Mouse (Mus musculus): ENCODE data around the gene Zfp512. TPM values are rescaled to one million over a fixed set of nuclear protein-coding genes. Genes with fewer than 3 reads are reported as not detected.
A peak's percentile ranks its signal among the peaks of the same experiment; 100 is the strongest.
"Not testable (repeated sequence)": the region's sequence is repeated elsewhere in the genome, so short reads cannot be mapped to it uniquely, and the experiment has no call there.

Gene Zfp512
- 78.5 and 81.4 TPM in 2 replicates for polyA plus RNA-seq (2014; fragmentation: Nextera tagmentation; extraction: Ambion mirVana)

DNA sequence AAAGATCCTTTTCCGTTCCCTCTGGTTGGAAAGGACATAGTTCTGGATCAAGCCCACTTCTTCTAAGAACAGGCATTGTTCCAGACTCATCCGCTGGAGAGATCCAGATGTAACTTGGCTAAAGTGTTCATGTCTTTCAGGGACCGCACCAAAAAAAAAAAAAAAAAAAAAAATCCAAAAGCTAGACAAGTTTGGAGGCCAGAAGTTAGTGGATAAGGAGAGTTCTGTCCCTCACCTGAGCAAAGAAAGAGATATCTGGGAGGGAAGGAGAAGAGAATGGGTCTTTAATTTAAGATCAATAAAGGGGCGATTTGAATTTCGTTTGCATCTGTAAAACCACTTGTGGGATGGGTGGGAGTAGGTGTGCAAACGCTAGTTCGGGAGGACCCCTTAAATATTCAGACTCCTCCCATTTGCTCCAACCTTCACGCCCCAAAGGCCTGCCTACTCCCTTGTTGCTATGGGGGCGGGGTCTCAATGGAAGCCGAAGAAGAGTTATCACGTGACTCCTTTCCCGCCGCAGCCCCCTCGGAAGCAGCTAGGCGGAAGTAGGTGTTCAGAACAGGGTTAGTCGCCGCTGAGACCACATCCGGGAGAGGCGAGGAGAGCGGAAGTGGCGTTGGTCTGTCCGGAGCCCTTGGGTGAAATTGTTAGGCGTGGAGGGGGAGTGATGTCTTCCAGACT, at the start of gene Zfp512:
Zfp512 (plus strand) TSS at position 554 of the 684 bp plus-strand sequence.
- Histone ChIP-seq H3K4me2 (peak within 1 kb of the TSS; percentile 77), H3K9me3 (ENCODE audit: control insufficient read depth, low read length) (no peaks in the 10 kb centered on the region), H3K27ac (ENCODE audit: low read depth, low read length) (no peak within 1 kb of the TSS), H3K27me3 (ENCODE audit: control insufficient read depth, insufficient read depth, low read length) (no peaks in the 10 kb centered on the region), H3K4me1 (ENCODE audit: control insufficient read depth, insufficient read depth, low read length) (peaks cover 12% of the 10 kb centered on the region), H3K4me3 (ENCODE audit: low read depth, low read length) (peak within 1 kb of the TSS; percentile 48), H3K36me3 (ENCODE audit: control insufficient read depth, insufficient read depth, low read length) (no peaks in the 10 kb centered on the region), H3K9ac (ENCODE audit: low read length) (peak within 1 kb of the TSS; percentile 70)
- DNase-seq (ENCODE audit: low spot score, missing footprints) (peak; percentile 98), ATAC-seq (ENCODE audit: low FRiP score) (peak; percentile 99)
- 7% methylated on average over 23 of the region's 23 CpGs for WGBS

DNA sequence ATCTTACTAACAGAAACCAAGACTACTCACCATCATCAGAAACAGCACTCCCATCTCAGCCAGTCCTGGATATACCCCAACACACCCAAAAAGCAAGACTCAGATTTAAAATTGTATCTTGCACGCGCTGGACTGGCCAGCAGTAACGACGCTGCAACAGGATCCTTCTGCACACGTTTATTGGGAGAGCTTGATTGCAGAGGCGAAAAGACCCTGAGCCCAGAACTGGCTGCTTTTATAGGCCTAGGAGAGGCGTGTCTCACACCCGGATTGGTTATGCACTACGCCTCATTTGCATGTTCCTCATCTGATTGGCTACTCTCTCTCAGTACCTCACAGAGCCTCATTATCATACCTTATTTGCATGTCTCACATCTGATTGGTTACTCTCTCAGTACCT, 17.5 kb upstream of the Zfp512 start:
- not testable (repeated sequence) for DNase-seq (ENCODE audit: low spot score, missing footprints); H3K4me1 ChIP-seq (ENCODE audit: control insufficient read depth, insufficient read depth, low read length); H3K9ac ChIP-seq (ENCODE audit: low read length); H3K27ac ChIP-seq (ENCODE audit: low read depth, low read length); H3K4me3 ChIP-seq (ENCODE audit: low read depth, low read length); H3K36me3 ChIP-seq (ENCODE audit: control insufficient read depth, insufficient read depth, low read length); H3K9me3 ChIP-seq (ENCODE audit: control insufficient read depth, low read length); H3K27me3 ChIP-seq (ENCODE audit: control insufficient read depth, insufficient read depth, low read length); H3K4me2 ChIP-seq; ATAC-seq (ENCODE audit: low FRiP score)
- WGBS, result 92% methylated on average over 9 of the region's 9 CpGs

DNA sequence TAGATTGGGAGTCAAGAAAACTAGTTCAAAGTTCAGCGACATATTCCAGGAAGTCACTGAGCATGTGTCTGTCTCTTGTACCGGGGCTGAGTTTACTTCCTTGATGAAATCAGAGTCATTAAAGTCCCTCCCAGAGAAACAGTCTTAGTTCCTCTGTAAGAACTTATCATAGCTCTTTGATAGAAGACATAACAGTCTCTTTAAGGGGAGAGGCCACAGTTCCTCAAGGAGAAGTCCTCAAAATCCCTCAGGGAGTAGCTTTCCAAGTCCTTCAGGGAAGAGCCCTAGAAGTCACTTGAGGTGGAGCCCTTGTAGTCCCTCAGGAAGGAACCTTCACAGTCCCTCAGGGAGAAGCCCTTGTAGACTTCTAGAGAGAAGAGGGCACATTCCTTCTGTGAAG, 895 bp upstream of the Zfp512 start:
- H3K36me3 ChIP-seq (ENCODE audit: control insufficient read depth, insufficient read depth, low read length), result no peaks in the 10 kb centered on the region
- no peak overlapping the region for H3K9ac ChIP-seq (ENCODE audit: low read length)
- WGBS, result 91% methylated on average over 2 of the region's 2 CpGs
- no peaks in the 10 kb centered on the region for H3K27me3 ChIP-seq (ENCODE audit: control insufficient read depth, insufficient read depth, low read length)
- H3K4me3 ChIP-seq (ENCODE audit: low read depth, low read length), result no peak overlapping the region
- no peak overlapping the region for H3K4me2 ChIP-seq
- DNase-seq (ENCODE audit: low spot score, missing footprints), result no peak
- H3K4me1 ChIP-seq (ENCODE audit: control insufficient read depth, insufficient read depth, low read length), result peaks cover 12% of the 10 kb centered on the region
- no peak for ATAC-seq (ENCODE audit: low FRiP score)
- H3K27ac ChIP-seq (ENCODE audit: low read depth, low read length), result no peak overlapping the region
- no peaks in the 10 kb centered on the region for H3K9me3 ChIP-seq (ENCODE audit: control insufficient read depth, low read length)

DNA sequence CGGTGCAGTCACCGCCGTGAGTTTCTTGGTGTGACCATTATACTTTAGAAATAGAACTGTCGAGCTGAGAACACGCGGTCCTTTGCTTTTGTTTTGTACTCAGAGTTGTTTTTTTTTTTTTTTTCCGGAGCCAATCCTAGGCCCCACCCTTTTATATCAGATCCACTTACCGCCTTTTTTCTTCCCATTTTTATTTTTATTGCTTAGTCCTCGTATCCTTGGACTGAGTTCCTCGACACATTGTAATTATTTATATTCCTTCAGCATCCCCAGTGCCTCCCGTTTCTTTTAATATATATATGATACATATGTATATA, 289 bp downstream of the Zfp512 start:
- WGBS, result under 1% methylated on average over 11 of the region's 11 CpGs
- H3K9me3 ChIP-seq (ENCODE audit: control insufficient read depth, low read length), result no peaks in the 10 kb centered on the region
- H3K27me3 ChIP-seq (ENCODE audit: control insufficient read depth, insufficient read depth, low read length), result no peaks in the 10 kb centered on the region
- peaks cover 12% of the 10 kb centered on the region for H3K4me1 ChIP-seq (ENCODE audit: control insufficient read depth, insufficient read depth, low read length)
- no peak overlapping the region for H3K27ac ChIP-seq (ENCODE audit: low read depth, low read length)
- H3K36me3 ChIP-seq (ENCODE audit: control insufficient read depth, insufficient read depth, low read length), result no peaks in the 10 kb centered on the region
- H3K4me3 ChIP-seq (ENCODE audit: low read depth, low read length), result peak overlapping the region; percentile 48
- H3K4me2 ChIP-seq, result peak overlapping the region; percentile 77
- peak overlapping the region; percentile 70 for H3K9ac ChIP-seq (ENCODE audit: low read length)
- ATAC-seq (ENCODE audit: low FRiP score) (no peak), DNase-seq (ENCODE audit: low spot score, missing footprints) (no peak)

DNA sequence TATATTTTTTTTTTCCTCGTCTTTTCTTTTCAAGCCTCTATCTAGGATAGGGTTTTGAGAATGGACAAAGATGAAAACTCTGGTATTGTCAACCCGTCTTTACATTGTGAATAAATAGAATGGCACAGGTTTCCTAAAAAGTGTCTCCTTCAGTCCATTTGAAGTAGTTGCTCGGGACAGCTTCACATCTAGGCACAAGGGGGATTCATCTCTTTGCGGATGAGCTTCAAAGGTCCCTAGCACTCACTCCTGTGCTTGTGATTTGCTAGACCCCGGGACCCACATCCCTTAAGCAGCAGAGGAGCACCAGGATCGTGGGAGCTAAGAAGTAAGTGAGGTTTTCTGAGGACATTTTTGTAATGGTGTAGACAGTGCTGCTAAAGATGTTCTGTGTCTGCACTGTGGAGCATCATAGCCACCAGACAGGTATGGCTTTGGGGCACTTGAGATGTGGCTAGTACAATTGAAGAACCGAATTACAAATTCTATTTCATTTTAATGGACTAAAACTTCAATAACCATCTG, 717 bp downstream of the Zfp512 start:
- WGBS, result 18% methylated on average over 7 of the region's 7 CpGs
- Histone ChIP-seq H3K4me3 (ENCODE audit: low read depth, low read length) (peak overlapping the region; percentile 48), H3K36me3 (ENCODE audit: control insufficient read depth, insufficient read depth, low read length) (no peaks in the 10 kb centered on the region), H3K27ac (ENCODE audit: low read depth, low read length) (no peak overlapping the region), H3K4me2 (peak overlapping the region; percentile 77), H3K27me3 (ENCODE audit: control insufficient read depth, insufficient read depth, low read length) (no peaks in the 10 kb centered on the region), H3K4me1 (ENCODE audit: control insufficient read depth, insufficient read depth, low read length) (peaks cover 12% of the 10 kb centered on the region), H3K9me3 (ENCODE audit: control insufficient read depth, low read length) (no peaks in the 10 kb centered on the region), H3K9ac (ENCODE audit: low read length) (peak overlapping the region; percentile 70)
- no peak for ATAC-seq (ENCODE audit: low FRiP score)
- DNase-seq (ENCODE audit: low spot score, missing footprints), result peak; percentile 89

GRCm38 (mm10) chr5:31467798-31468197, 15.6 kb downstream of the Zfp512 start:
- no peak for DNase-seq (ENCODE audit: low spot score, missing footprints)
- H3K36me3 ChIP-seq (ENCODE audit: control insufficient read depth, insufficient read depth, low read length), result peaks cover 28% of the 10 kb centered on the region
- 99% methylated on average over 3 of the region's 3 CpGs for WGBS
- no peak overlapping the region for H3K27ac ChIP-seq (ENCODE audit: low read depth, low read length)
- no peak overlapping the region for H3K4me2 ChIP-seq
- H3K9ac ChIP-seq (ENCODE audit: low read length), result no peak overlapping the region
- ATAC-seq (ENCODE audit: low FRiP score), result no peak
- no peak overlapping the region for H3K4me3 ChIP-seq (ENCODE audit: low read depth, low read length)
- H3K9me3 ChIP-seq (ENCODE audit: control insufficient read depth, low read length), result no peaks in the 10 kb centered on the region
- H3K4me1 ChIP-seq (ENCODE audit: control insufficient read depth, insufficient read depth, low read length), result no peaks in the 10 kb centered on the region
- no peaks in the 10 kb centered on the region for H3K27me3 ChIP-seq (ENCODE audit: control insufficient read depth, insufficient read depth, low read length)

- H3K4me2 ChIP-seq, result no peak overlapping the region
- H3K27me3 ChIP-seq (ENCODE audit: control insufficient read depth, insufficient read depth, low read length), result no peaks in the 10 kb centered on the region
- H3K36me3 ChIP-seq (ENCODE audit: control insufficient read depth, insufficient read depth, low read length), result peaks cover 40% of the 10 kb centered on the region
- no peak overlapping the region for H3K4me3 ChIP-seq (ENCODE audit: low read depth, low read length)
- H3K27ac ChIP-seq (ENCODE audit: low read depth, low read length), result no peak overlapping the region
- no peaks in the 10 kb centered on the region for H3K9me3 ChIP-seq (ENCODE audit: control insufficient read depth, low read length)
- H3K9ac ChIP-seq (ENCODE audit: low read length), result no peak overlapping the region
- DNase-seq (ENCODE audit: low spot score, missing footprints), result no peak
- ATAC-seq (ENCODE audit: low FRiP score), result no peak
- no peaks in the 10 kb centered on the region for H3K4me1 ChIP-seq (ENCODE audit: control insufficient read depth, insufficient read depth, low read length)
- 92% methylated on average over 6 of the region's 6 CpGs for WGBS
These were observed 17.5 kb downstream of the Zfp512 start for GRCm38 (mm10) chr5:31469711-31470110.

DNA sequence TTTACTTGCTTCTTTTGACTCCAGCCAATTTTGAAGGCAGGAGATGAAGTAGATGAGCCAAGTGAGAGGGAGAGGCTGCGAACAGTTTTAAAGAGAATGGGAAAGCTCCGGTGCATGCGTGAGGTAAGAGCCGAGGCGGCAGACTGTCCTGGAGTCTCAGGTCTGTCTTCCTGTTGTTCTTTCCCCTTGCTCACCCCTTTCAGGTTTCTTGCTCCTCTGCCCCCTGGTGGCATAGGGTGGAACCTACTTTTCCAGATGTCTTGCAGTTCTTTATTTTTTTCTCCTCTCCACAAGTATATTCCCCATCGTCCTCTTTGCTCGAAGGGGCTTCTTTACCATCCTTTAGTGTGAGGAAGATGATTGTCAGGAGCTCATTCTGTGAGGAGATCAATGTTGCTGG, 18.1 kb downstream of the Zfp512 start:
- ATAC-seq (ENCODE audit: low FRiP score), result no peak
- H3K27ac ChIP-seq (ENCODE audit: low read depth, low read length), result no peak overlapping the region
- H3K4me1 ChIP-seq (ENCODE audit: control insufficient read depth, insufficient read depth, low read length), result no peaks in the 10 kb centered on the region
- H3K9me3 ChIP-seq (ENCODE audit: control insufficient read depth, low read length), result no peaks in the 10 kb centered on the region
- WGBS, result 78% methylated on average over 7 of the region's 7 CpGs
- no peaks in the 10 kb centered on the region for H3K27me3 ChIP-seq (ENCODE audit: control insufficient read depth, insufficient read depth, low read length)
- peaks cover 40% of the 10 kb centered on the region for H3K36me3 ChIP-seq (ENCODE audit: control insufficient read depth, insufficient read depth, low read length)
- H3K4me3 ChIP-seq (ENCODE audit: low read depth, low read length), result no peak overlapping the region
- H3K4me2 ChIP-seq, result no peak overlapping the region
- peak; percentile 86 for DNase-seq (ENCODE audit: low spot score, missing footprints)
- H3K9ac ChIP-seq (ENCODE audit: low read length), result no peak overlapping the region

DNA sequence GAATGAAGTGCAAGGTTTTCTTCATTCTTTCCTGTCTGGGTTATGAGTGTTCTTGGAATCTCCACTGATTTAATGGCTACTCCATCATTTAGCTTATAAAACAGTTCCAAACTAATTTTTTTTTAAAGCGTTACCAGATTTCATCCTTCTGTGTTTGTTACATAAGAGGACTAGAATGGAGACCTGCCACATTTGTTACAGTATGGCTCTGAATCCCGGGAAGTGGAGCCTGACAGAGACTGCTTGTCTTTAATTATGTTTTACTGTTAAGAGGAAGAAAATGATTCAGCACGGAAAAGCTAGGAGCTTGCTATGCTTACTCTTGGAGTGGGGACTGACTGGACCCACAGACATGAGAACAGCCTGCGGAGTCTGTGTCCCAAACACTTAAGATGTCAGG, 28.3 kb downstream of the Zfp512 start:
- no peak overlapping the region for H3K4me2 ChIP-seq
- no peaks in the 10 kb centered on the region for H3K27me3 ChIP-seq (ENCODE audit: control insufficient read depth, insufficient read depth, low read length)
- DNase-seq (ENCODE audit: low spot score, missing footprints) (no peak), ATAC-seq (ENCODE audit: low FRiP score) (no peak)
- no peaks in the 10 kb centered on the region for H3K4me1 ChIP-seq (ENCODE audit: control insufficient read depth, insufficient read depth, low read length)
- no peaks in the 10 kb centered on the region for H3K9me3 ChIP-seq (ENCODE audit: control insufficient read depth, low read length)
- H3K4me3 ChIP-seq (ENCODE audit: low read depth, low read length), result no peak overlapping the region
- 92% methylated on average over 4 of the region's 4 CpGs for WGBS
- no peak overlapping the region for H3K27ac ChIP-seq (ENCODE audit: low read depth, low read length)
- H3K36me3 ChIP-seq (ENCODE audit: control insufficient read depth, insufficient read depth, low read length), result peaks cover 24% of the 10 kb centered on the region; the same call in 1 of the 2 replicates
- H3K9ac ChIP-seq (ENCODE audit: low read length), result no peak overlapping the region
